Mouse (Mus musculus): ENCODE data around the gene Znrf2.

DNA sequence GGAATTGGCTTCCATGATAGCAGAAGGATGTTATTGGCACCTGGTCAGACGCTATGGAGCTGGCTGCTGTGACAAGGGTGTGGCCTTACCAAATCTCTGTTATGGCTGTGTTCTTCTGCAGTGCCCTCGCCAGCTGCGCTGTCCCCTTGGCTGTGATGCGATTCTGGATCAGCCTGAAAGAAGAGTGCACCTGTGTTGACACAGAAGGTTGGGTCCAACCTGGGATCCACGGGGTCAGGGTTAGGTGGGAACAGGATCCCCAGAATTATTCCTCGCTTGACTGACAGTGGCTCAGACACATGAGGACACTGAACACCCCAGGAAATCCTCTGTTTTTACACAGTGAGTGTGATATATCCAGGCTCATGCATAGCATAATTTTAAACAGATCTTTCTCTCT, 111.2 kb downstream of the Znrf2 start:
- TF ChIP-seq POLR2A (IDR thresholded peaks at IDR 0.05; ENCODE audit: control insufficient read depth in 1 of 2, insufficient read depth in 1 of 2, low read depth in 1 of 2, low read length in 2 of 2, poor library complexity in 1 of 2) (no peak), GABPA (IDR thresholded peaks at IDR 0.05; ENCODE audit: low read depth, low read length) (no peak), ZNF384 (IDR thresholded peaks at IDR 0.05; ENCODE audit: low read depth, low read length) (no peak), JUND (IDR thresholded peaks at IDR 0.05; ENCODE audit: low read depth, low read length) (no peak), MXI1 (IDR thresholded peaks at IDR 0.05; ENCODE audit: low read depth, low read length) (no peak), USF1 (IDR thresholded peaks at IDR 0.05; ENCODE audit: low read depth, low read length) (no peak), MYB (IDR thresholded peaks at IDR 0.05; ENCODE audit: low read depth, low read length) (no peak), CTCF (IDR thresholded peaks at IDR 0.05 in 2 of 3, conservative IDR thresholded peaks at IDR 0.05 in 1 of 3; ENCODE audit: control insufficient read depth in 1 of 3, insufficient read depth in 1 of 3, low read depth in 2 of 3, low read length in 3 of 3, poor library complexity in 1 of 3, severe bottlenecking in 1 of 3) (no peak), TCF12 (IDR thresholded peaks at IDR 0.05; ENCODE audit: low read depth, low read length) (no peak), ZMIZ1 (IDR thresholded peaks at IDR 0.05; ENCODE audit: low read depth, low read length) (no peak), TAL1 (IDR thresholded peaks at IDR 0.05; ENCODE audit: low read length) (no peak), POLR2AphosphoS2 (IDR thresholded peaks at IDR 0.05; ENCODE audit: low read length) (no peak)
